Mouse (Mus musculus) c-Kit-positive CD71-negative TER-119-negative erythroid progenitor cells, embryonic 14.5 days (primary cell): ENCODE data around the gene Rprml.

Source experiments
- DNase-seq: peaks from one replicate; pipeline ENCODE4 v3.0.0-alpha.2; 2013; ENCODE audit warnings: low read depth

The Rprml gene

GRCm38 (mm10) chr11:103649301-103649982 lies at the start of gene Rprml:
Rprml (plus strand) TSS chr11:103649570.
- no peak for DNase-seq

GRCm38 (mm10) chr11:103606611-103607010 lies 42.8 kb upstream of the Rprml start:
- no peak for DNase-seq

GRCm38 (mm10) chr11:103610772-103611171 lies 38.6 kb upstream of the Rprml start:
- DNase-seq = no peak

GRCm38 (mm10) chr11:103621040-103621439 lies 28.3 kb upstream of the Rprml start, which contains the start of gene Gm884:
Gm884 (minus strand) TSS chr11:103621140.
- DNase-seq = no peak

GRCm38 (mm10) chr11:103627453-103627852 lies 21.9 kb upstream of the Rprml start:
- DNase-seq = no peak

GRCm38 (mm10) chr11:103634806-103635205 lies 14.6 kb upstream of the Rprml start:
- DNase-seq = no peak

- no peak for DNase-seq
Observed at GRCm38 (mm10) chr11:103635481-103635880, 13.9 kb upstream of the Rprml start.

GRCm38 (mm10) chr11:103636261-103636660 lies 13.1 kb upstream of the Rprml start:
- no peak for DNase-seq

GRCm38 (mm10) chr11:103638790-103639189 lies 10.6 kb upstream of the Rprml start, which contains the start of gene Lyzl6:
Lyzl6 (minus strand) TSS chr11:103638890.
- no peak for DNase-seq

GRCm38 (mm10) chr11:103639407-103639946 lies 9.9 kb upstream of the Rprml start:
- DNase-seq = peak; percentile 41

GRCm38 (mm10) chr11:103643211-103643610 lies 6.2 kb upstream of the Rprml start:
- no peak for DNase-seq

GRCm38 (mm10) chr11:103645731-103646130 lies 3.6 kb upstream of the Rprml start:
- no peak for DNase-seq

- DNase-seq = no peak
Observed at GRCm38 (mm10) chr11:103646301-103646700, 3.1 kb upstream of the Rprml start.

- no peak for DNase-seq
Observed at GRCm38 (mm10) chr11:103647921-103648620, 1.3 kb upstream of the Rprml start.

GRCm38 (mm10) chr11:103648656-103649055 lies 714 bp upstream of the Rprml start:
- no peak for DNase-seq

- no peak for DNase-seq
Observed at GRCm38 (mm10) chr11:103649983-103650493, 668 bp downstream of the Rprml start.

GRCm38 (mm10) chr11:103651426-103651825 lies 2.1 kb downstream of the Rprml start:
- DNase-seq = no peak

GRCm38 (mm10) chr11:103653359-103653965 lies 4.1 kb downstream of the Rprml start:
- no peak for DNase-seq

GRCm38 (mm10) chr11:103656520-103656919 lies 7.2 kb downstream of the Rprml start:
- DNase-seq = no peak

- DNase-seq = no peak
Observed at GRCm38 (mm10) chr11:103658189-103658588, 8.8 kb downstream of the Rprml start.

- no peak for DNase-seq
Observed at GRCm38 (mm10) chr11:103661863-103662262, 12.5 kb downstream of the Rprml start.

- no peak for DNase-seq
Observed at GRCm38 (mm10) chr11:103662546-103662945, 13.2 kb downstream of the Rprml start.
